Mouse (Mus musculus) heart, embryonic 16.5 days (tissue): ENCODE measurements around the gene Serpina3a. TPM values are rescaled to one million over a fixed set of nuclear protein-coding genes. Genes with fewer than 3 reads are reported as not detected.
A peak's percentile ranks its signal among the peaks of the same experiment; 100 is the strongest.
"Not testable (repeated sequence)": the region's sequence is repeated elsewhere in the genome, so short reads cannot be mapped to it uniquely, and the experiment has no call there.

Experiments
- ATAC-seq: fragments of 200-750 bp; cut with Nextera tagmentation; replicated peaks from 2 replicates; pipeline ENCODE4 v1.8.0; 2017; ENCODE audit warnings: moderate number of reproducible peaks; ENCODE audit not compliant: insufficient read depth, low FRiP score; ENCODE audit errors: extremely low read depth
- H3K27ac ChIP-seq: fragments of 300-500 bp; sonication (generic); 2 replicates; pipeline ENCODE4 v1.5.1; 2014; ENCODE audit warnings: mild to moderate bottlenecking, low read length, control low read depth, moderate library complexity
- H3K27me3 ChIP-seq: fragments of 300-500 bp; sonication (generic); 2 replicates; pipeline ENCODE4 v1.6.1; 2014; ENCODE audit warnings: low read length, mixed read lengths; ENCODE audit not compliant: control insufficient read depth, insufficient read depth
- H3K36me3 ChIP-seq: fragments of 300-500 bp; sonication (generic); 2 replicates; pipeline ENCODE4 v1.6.1; 2014; ENCODE audit not compliant: control insufficient read depth, insufficient read depth
- H3K4me1 ChIP-seq: fragments of 300-500 bp; sonication (generic); 2 replicates; pipeline ENCODE4 v1.6.1; 2014; ENCODE audit warnings: low read length, mixed read lengths; ENCODE audit not compliant: control insufficient read depth, insufficient read depth
- H3K4me2 ChIP-seq: fragments of 300-500 bp; sonication (generic); 2 replicates; pipeline ENCODE4 v1.6.1; 2014; ENCODE audit warnings: low read depth, mild to moderate bottlenecking, control low read depth, low read length
- H3K4me3 ChIP-seq: fragments of 300-500 bp; sonication (generic); 2 replicates; pipeline ENCODE4 v1.5.1; 2014; ENCODE audit warnings: mild to moderate bottlenecking, control low read depth, low read length
- H3K9ac ChIP-seq: fragments of 300-500 bp; sonication (generic); 2 replicates; pipeline ENCODE4 v1.6.1; 2014; ENCODE audit warnings: low read length, control low read depth
- H3K9me3 ChIP-seq: fragments of 300-500 bp; sonication (generic); replicated peaks from 2 replicates; pipeline ENCODE4 v1.6.1; 2016; ENCODE audit warnings: low read length; ENCODE audit not compliant: control insufficient read depth
- WGBS: fragments of 180-500 bp; shearing (Covaris S2); extraction: QIAGEN DNeasy Blood & Tissue Kit; methylation state at CpG from one replicate; pipeline ENCODE4 v1.1.7; 2014; 5-methylcytosine and 5-hydroxymethylcytosine counted together
- polyA plus RNA-seq: library from polyadenylated mRNA; unstranded; fragments of >200 nt; fragmentation: Nextera tagmentation; extraction: Ambion mirVana; gene quantifications from 2 replicates; pipeline ENCODE4 v1.2.1, GENCODE M21; 2015

Gene Serpina3a
- polyA plus RNA-seq: not detected in 2 replicates

DNA sequence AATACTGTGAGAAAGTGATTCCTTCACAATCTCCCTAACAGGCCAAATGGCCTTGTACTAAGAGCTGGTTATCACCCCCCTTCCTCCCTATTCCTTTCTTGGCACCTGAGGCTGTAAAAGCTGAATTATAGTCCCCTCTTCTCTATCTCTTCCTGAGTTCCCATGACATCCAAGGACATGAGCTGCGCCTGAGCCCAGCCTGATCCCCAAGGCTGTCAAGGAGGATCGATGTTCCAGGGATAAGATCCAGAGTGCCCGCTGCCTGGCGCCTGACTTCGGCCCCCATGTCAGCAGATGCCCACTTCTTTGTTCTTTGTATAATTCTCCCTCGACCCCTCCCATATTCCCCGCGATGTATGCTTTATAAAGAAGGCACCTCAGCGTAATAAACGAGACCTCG lies at the start of gene Serpina3a:
TSS of gene Serpina3a (plus strand) at position 392 of the 400 bp plus-strand sequence.
- not testable (repeated sequence) for H3K36me3 ChIP-seq, H3K27me3 ChIP-seq, H3K9ac ChIP-seq, H3K4me2 ChIP-seq, ATAC-seq, H3K27ac ChIP-seq, H3K4me1 ChIP-seq, H3K9me3 ChIP-seq, H3K4me3 ChIP-seq
- 80% methylated on average over 11 of the region's 11 CpGs for WGBS

DNA sequence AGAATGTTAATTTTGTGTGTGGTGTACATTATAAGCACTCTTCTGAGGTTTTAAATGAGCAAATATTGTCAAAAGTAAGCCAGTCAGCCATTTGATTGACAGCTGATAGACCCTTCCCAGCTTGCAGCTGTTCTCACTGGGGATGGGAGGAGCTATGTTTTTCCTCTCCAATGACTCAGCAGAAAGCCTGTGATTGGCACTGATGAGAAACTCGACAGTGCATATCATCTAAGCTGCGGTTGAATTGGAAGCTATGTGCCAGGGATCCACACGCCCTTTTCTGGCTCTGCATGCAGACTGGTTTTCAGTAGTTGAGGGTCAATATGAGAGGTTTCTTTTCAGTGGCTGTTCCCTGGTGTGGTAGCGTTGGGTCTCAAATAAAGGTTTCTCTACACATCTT lies 48.0 kb upstream of the Serpina3a start:
- Histone ChIP-seq H3K36me3 (no peaks in the 10 kb centered on the region), H3K4me1 (no peaks in the 10 kb centered on the region), H3K27ac (no peak overlapping the region), H3K9ac (no peak overlapping the region), H3K9me3 (no peaks in the 10 kb centered on the region), H3K4me2 (no peak overlapping the region), H3K4me3 (no peak overlapping the region), H3K27me3 (no peaks in the 10 kb centered on the region; the same call in 1 of the 2 replicates)
- WGBS: 56% methylated on average over 4 of the region's 4 CpGs
- ATAC-seq: no peak

DNA sequence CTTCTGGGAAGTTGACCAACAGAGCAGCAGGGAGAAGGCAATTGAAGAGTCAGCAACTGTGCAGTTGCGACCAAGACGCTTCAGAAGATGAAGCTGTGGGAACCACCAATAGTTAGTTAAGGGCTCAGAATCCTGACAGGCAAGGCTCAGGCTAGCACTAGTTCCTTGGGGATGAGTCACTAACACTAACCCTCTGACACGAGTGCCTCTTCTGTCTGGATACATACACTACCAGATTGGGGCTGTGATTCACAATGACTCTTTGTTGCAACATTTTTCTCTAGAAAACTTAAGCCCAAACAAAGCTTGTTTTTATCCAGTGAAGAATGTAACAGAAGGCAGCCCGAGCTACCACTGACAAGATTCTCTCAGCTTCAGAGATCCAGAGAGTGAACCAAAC lies 47.5 kb upstream of the Serpina3a start:
- Histone ChIP-seq H3K36me3 (no peaks in the 10 kb centered on the region), H3K9ac (no peak overlapping the region), H3K4me2 (no peak overlapping the region), H3K4me1 (no peaks in the 10 kb centered on the region), H3K9me3 (no peaks in the 10 kb centered on the region), H3K4me3 (no peak overlapping the region), H3K27me3 (no peaks in the 10 kb centered on the region; the same call in 1 of the 2 replicates), H3K27ac (no peak overlapping the region)
- WGBS: 72% methylated on average over 4 of the region's 4 CpGs
- no peak for ATAC-seq

DNA sequence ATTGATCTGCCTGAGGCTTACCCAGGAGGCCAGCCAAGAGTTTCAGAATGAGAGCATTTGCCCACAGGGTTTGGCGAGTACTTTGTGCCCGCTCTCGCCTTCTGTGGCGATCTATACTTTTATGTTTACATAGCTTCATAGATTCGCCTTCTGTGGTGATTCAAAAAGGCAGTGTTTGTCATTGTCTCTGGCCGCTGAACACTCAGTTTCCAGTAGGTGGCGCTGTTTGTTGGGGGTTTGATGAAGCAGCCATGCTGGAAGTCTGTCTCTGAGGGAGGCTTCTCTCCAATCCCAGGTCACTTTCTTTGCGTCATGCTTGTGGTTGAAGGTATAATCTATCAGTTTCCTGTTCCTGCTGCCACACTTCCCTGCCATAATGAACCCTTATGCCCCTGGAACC lies 46.3 kb upstream of the Serpina3a start:
- Histone ChIP-seq H3K9ac (no peak overlapping the region), H3K27me3 (peaks cover 2% of the 10 kb centered on the region; the same call in 1 of the 2 replicates), H3K27ac (no peak overlapping the region), H3K4me1 (no peaks in the 10 kb centered on the region), H3K4me3 (no peak overlapping the region), H3K36me3 (no peaks in the 10 kb centered on the region), H3K9me3 (no peaks in the 10 kb centered on the region), H3K4me2 (no peak overlapping the region)
- 24% methylated on average over 8 of the region's 8 CpGs for WGBS
- ATAC-seq: no peak

- Histone ChIP-seq H3K27me3 (peaks cover 2% of the 10 kb centered on the region; the same call in 1 of the 2 replicates), H3K9ac (no peak overlapping the region), H3K4me3 (peak overlapping the region; percentile 33), H3K4me2 (peak overlapping the region; percentile 43), H3K27ac (no peak overlapping the region), H3K4me1 (no peaks in the 10 kb centered on the region), H3K36me3 (no peaks in the 10 kb centered on the region), H3K9me3 (no peaks in the 10 kb centered on the region)
- 23% methylated on average over 4 of the region's 4 CpGs for WGBS
- ATAC-seq: no peak; the same call in 1 of the 2 replicates
These were observed 45.0 kb upstream of the Serpina3a start for GRCm38 (mm10) chr12:104067549-104067948.

DNA sequence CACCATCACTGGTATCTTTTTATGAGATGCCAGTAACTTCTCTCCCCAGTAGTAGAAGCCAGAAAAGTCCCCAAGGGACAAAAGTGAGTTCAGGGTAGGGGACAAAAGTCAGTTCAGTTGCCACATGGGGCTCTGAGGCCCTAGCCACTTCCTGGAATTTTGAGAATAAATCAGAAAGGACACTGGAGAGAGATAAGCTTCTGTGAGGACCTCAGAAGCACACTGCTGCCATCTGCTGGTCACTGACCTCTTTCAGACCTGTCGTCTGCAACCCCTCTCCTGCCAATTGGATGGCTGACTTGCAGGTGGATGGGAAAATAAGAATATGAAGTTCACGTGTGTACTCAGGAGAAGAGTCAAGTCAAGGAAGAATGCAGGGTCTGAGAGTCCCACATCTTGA lies 42.9 kb upstream of the Serpina3a start:
- Histone ChIP-seq H3K27ac (no peak overlapping the region), H3K4me1 (no peaks in the 10 kb centered on the region), H3K27me3 (peaks cover 2% of the 10 kb centered on the region; the same call in 1 of the 2 replicates), H3K9ac (no peak overlapping the region), H3K9me3 (no peaks in the 10 kb centered on the region), H3K36me3 (no peaks in the 10 kb centered on the region), H3K4me3 (no peak overlapping the region), H3K4me2 (no peak overlapping the region)
- no peak; the same call in 1 of the 2 replicates for ATAC-seq
- 10% methylated on average over 2 of the region's 2 CpGs for WGBS

GRCm38 (mm10) chr12:104071708-104072107 lies 40.8 kb upstream of the Serpina3a start:
- no peak overlapping the region for H3K9ac ChIP-seq
- H3K27ac ChIP-seq: no peak overlapping the region
- H3K4me1 ChIP-seq: no peaks in the 10 kb centered on the region
- H3K9me3 ChIP-seq: no peaks in the 10 kb centered on the region
- peaks cover 2% of the 10 kb centered on the region; the same call in 1 of the 2 replicates for H3K27me3 ChIP-seq
- 22% methylated on average over 1 of the region's 1 CpGs for WGBS
- no peaks in the 10 kb centered on the region for H3K36me3 ChIP-seq
- ATAC-seq: no peak
- H3K4me2 ChIP-seq: no peak overlapping the region
- H3K4me3 ChIP-seq: no peak overlapping the region

DNA sequence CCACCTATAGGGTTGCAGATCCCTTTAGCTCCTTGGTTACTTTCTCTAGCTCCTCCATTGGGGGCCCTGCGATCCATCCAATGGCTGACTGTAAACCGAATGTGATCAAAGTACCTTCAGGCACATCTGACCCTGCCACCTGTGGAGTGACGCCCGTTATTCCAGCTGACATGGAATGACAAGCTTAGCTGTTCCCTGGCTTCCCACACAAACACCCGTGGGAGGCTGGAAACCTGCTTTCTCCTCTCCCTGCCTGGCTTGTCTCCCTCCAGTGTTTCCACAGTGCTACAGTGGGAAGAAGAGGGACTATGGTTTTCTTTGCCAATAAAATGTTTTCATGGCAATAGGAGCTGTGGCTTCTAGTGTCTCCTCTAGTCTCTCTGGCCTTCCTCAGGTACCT lies 40.2 kb upstream of the Serpina3a start:
- no peak overlapping the region for H3K4me2 ChIP-seq
- H3K9me3 ChIP-seq: no peaks in the 10 kb centered on the region
- no peak overlapping the region for H3K27ac ChIP-seq
- H3K9ac ChIP-seq: no peak overlapping the region
- no peak for ATAC-seq
- no peaks in the 10 kb centered on the region for H3K36me3 ChIP-seq
- H3K4me1 ChIP-seq: no peaks in the 10 kb centered on the region
- peaks cover 2% of the 10 kb centered on the region; the same call in 1 of the 2 replicates for H3K27me3 ChIP-seq
- no peak overlapping the region for H3K4me3 ChIP-seq
- 66% methylated on average over 5 of the region's 5 CpGs for WGBS

- no peak for ATAC-seq
- no peak overlapping the region for H3K9ac ChIP-seq
- no peaks in the 10 kb centered on the region for H3K27me3 ChIP-seq
- no peak overlapping the region for H3K4me2 ChIP-seq
- no peaks in the 10 kb centered on the region for H3K4me1 ChIP-seq
- no peaks in the 10 kb centered on the region for H3K9me3 ChIP-seq
- no peak overlapping the region for H3K4me3 ChIP-seq
- H3K27ac ChIP-seq: no peak overlapping the region
- H3K36me3 ChIP-seq: no peaks in the 10 kb centered on the region
- WGBS: 67% methylated on average over 2 of the region's 2 CpGs
These were observed 22.4 kb upstream of the Serpina3a start for GRCm38 (mm10) chr12:104090119-104090518.
